Mouse (Mus musculus) small intestine, adult 2 months (tissue): Measurements from ENCODE around the gene Aaas.

Experiments used
- CTCF ChIP-seq: fragments of 200-500 bp; IDR thresholded peaks from 2 replicates; pipeline ENCODE4 v1.5.1; 2012; ENCODE audit warnings: low read depth, mild to moderate bottlenecking, control low read depth, inconsistent platforms, low read length, moderate library complexity, mixed read lengths; ENCODE audit not compliant: insufficient replicate concordance, insufficient read length; ENCODE audit errors: extremely low read depth
- POLR2A ChIP-seq: fragments of 200-500 bp; IDR thresholded peaks from 2 replicates; pipeline ENCODE4 v1.6.1; 2012; ENCODE audit warnings: low read depth, mild to moderate bottlenecking, control low read depth, inconsistent platforms, low read length, moderate library complexity

DNA sequence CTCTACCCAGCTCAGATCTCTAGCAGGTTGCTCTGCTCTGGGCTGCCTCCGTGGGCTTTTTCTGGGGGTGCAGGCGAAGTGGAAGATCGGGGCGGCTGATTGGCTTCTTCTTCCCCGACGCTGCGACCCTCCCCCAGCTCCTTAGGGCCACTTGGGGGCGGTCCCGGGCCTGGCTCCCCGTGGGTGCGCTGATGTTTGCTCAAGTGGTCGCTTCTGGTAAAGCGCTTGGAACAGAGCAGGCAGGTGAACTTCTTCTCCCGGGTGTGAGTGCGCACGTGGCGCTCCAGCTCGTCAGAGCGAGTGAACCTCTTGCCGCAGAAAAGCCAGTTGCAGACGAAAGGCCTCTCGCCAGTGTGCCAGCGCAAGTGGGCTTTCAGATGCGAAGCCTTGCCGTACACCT lies 7.6 kb upstream of the Aaas start:
- TF ChIP-seq POLR2A = no peak
- TF ChIP-seq CTCF = no peak
